Mouse (Mus musculus): ENCODE results near the gene Hscb. TPM values are rescaled to one million over a fixed set of nuclear protein-coding genes. Genes with fewer than 3 reads are reported as not detected.
"Not testable (repeated sequence)": the region's sequence is repeated elsewhere in the genome, so short reads cannot be mapped to it uniquely, and the experiment has no call there.

The Hscb gene
- 22.5 and 23.1 TPM in 2 replicates for polyA plus RNA-seq (2015; fragmentation: Nextera tagmentation; extraction: Ambion mirVana)

DNA sequence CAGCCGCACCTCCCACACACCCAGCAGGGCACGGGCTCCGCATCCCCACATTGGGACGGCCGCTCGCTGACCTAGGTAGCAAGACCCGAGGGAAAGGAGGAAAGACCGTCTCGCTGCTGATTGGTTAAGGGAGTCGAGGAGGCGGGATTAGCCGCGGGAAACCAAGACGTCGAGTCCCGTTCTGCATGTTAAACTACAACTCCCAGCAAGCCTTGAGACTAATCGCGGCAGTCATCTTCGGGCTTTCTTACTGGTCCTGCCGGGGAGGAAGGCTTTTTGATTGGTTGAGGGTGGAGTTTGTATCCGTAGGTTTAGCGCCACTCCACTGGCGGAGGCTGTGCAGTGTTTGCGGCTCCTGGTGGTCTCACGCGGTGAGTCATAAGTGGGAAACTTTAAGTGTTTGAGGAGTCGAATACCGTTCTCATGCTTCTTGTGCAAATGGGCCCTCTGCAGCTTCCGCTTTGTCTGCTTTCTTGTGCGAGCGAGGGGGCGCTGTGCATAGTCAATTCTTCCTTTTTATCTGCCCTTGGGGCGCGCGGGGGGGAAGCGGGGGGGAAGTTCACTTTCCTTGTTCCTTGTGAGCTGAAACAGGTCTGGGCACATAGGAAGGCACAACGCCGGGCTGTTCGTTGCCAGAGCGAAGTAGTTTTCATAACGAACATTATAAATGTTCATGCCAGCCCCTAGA lies at the start of gene Hscb, which contains the start of gene Chek2:
TSS of gene Hscb (minus strand) at position 100 of the 688 bp plus-strand sequence.
TSS of gene Chek2 (plus strand) at position 302 of the 688 bp plus-strand sequence.
- Histone ChIP-seq H3K4me3 (ENCODE audit: low read length) (peak within 1 kb of the TSS; percentile 84), H3K36me3 (ENCODE audit: control insufficient read depth, insufficient read depth) (0 out of 2 replicates have a peak, but pooled peaks cover 2% of the 10 kb centered on the region), H3K9me3 (replicated peaks; ENCODE audit: control insufficient read depth, low read length) (no peaks in the 10 kb centered on the region), H3K27me3 (ENCODE audit: control insufficient read depth, insufficient read depth, low read length) (no peaks in the 10 kb centered on the region), H3K9ac (ENCODE audit: low read length) (peak within 1 kb of the TSS; percentile 83), H3K4me2 (ENCODE audit: low read depth, low read length) (peak within 1 kb of the TSS; percentile 85), H3K27ac (ENCODE audit: low read length) (peak within 1 kb of the TSS; percentile 85), H3K4me1 (ENCODE audit: control insufficient read depth, insufficient read depth, low read length) (peaks cover 16% of the 10 kb centered on the region)
- peak; percentile 98 for ATAC-seq (replicated peaks; ENCODE audit: extremely low read depth, insufficient read depth, low FRiP score)
- under 1% methylated on average over 41 of the region's 41 CpGs for WGBS

DNA sequence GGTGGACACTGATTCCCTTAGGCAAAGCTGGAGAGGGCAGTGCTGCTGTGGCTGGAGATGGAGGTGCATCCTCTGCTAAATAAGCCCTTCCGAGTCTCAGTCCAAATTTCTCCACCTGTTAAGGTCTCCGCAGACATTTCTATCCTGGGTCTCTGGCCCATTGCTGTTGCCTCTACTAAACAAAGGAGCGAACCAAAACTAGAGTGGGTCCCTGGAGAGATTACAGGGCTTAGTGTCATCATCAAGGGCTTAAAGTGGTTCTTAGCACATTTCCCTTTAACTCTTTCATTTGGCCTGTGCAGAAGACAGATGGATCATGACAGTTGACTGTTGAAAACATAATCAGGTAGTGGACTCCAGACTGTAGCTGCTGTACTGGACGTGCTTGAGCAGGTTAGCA lies 49.0 kb upstream of the Hscb start:
- H3K4me1 ChIP-seq (ENCODE audit: control insufficient read depth, insufficient read depth, low read length), result no peaks in the 10 kb centered on the region
- WGBS, result 83% methylated on average over 4 of the region's 4 CpGs
- H3K27me3 ChIP-seq (ENCODE audit: control insufficient read depth, insufficient read depth, low read length), result no peaks in the 10 kb centered on the region
- no peak overlapping the region for H3K27ac ChIP-seq (ENCODE audit: low read length)
- H3K9me3 ChIP-seq (replicated peaks; ENCODE audit: control insufficient read depth, low read length), result no peaks in the 10 kb centered on the region
- H3K36me3 ChIP-seq (ENCODE audit: control insufficient read depth, insufficient read depth), result peaks cover 9% of the 10 kb centered on the region
- no peak for ATAC-seq (replicated peaks; ENCODE audit: extremely low read depth, insufficient read depth, low FRiP score)
- H3K9ac ChIP-seq (ENCODE audit: low read length), result no peak overlapping the region
- H3K4me3 ChIP-seq (ENCODE audit: low read length), result no peak overlapping the region
- H3K4me2 ChIP-seq (ENCODE audit: low read depth, low read length), result no peak overlapping the region

DNA sequence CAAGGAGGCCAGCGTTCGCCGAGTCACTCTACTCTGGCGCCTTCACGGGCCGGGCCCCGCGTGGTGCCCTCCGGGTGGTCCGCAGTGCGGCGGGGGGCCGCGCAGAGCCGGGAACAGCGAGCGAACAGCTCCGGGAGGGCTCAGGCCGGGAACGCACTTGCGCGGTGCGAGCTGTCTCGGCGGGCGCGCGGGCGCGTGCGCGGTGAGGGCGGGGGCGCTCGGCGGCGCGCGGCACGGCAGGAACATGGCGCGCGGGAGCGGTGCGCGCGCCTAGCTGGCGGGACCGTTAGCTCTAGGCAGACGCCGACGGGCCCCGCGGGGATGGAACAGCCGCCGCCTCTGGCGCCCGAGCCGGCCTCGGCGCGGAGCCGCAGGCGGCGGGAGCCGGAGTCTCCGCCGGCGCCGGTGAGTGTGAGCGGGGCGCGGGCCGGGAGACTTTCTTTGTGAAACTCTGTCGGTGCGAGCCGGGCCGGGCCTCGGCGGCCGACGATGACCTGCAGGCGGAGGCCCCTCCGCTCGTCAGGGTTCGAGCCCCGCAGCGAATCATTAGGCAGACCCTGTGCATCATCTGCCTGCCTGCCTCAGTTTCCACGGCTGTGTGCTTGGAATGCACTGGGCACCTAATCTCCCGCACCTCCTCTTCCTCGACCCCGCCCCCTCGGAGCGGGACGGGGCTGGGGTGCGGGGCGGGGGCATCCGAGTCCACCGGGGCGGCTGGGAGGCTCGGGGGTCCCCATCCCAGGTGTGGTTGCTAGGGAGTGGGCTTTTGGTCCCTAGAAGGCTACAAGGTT lies 40.2 kb upstream of the Hscb start, which contains the start of gene Ttc28:
TSS of gene Ttc28 (plus strand) at position 220 of the 791 bp plus-strand sequence.
- no peaks in the 10 kb centered on the region for H3K36me3 ChIP-seq (ENCODE audit: control insufficient read depth, insufficient read depth)
- H3K4me3 ChIP-seq (ENCODE audit: low read length), result peak within 1 kb of the TSS; percentile 94
- peaks cover 13% of the 10 kb centered on the region; the same call in 1 of the 2 replicates for H3K4me1 ChIP-seq (ENCODE audit: control insufficient read depth, insufficient read depth, low read length)
- H3K27me3 ChIP-seq (ENCODE audit: control insufficient read depth, insufficient read depth, low read length), result no peaks in the 10 kb centered on the region
- no peaks in the 10 kb centered on the region for H3K9me3 ChIP-seq (replicated peaks; ENCODE audit: control insufficient read depth, low read length)
- peak within 1 kb of the TSS; percentile 62 for H3K27ac ChIP-seq (ENCODE audit: low read length)
- WGBS, result under 1% methylated on average over 99 of the region's 101 CpGs
- ATAC-seq (replicated peaks; ENCODE audit: extremely low read depth, insufficient read depth, low FRiP score), result peak; percentile 88
- H3K9ac ChIP-seq (ENCODE audit: low read length), result peak within 1 kb of the TSS; percentile 95
- H3K4me2 ChIP-seq (ENCODE audit: low read depth, low read length), result peak within 1 kb of the TSS; percentile 91

DNA sequence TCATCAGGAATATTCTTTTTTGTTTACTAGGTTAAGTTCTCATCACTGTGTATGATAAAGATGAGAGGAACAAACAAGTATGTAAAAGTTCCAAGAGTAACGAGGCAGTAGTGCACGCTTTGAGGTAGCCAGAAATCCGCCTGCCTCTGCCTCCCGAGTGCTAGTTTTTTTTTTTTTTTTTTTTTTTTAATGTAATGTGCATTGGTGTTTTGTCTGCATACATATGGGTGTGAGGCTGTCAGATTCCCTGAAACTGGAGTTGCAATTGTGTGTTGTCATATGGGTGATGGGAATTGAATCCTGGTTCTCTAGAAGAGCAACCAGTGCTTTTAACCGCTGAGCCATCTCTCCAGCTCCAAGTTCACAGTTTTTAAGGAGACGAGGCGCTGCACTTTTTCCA lies 39.5 kb upstream of the Hscb start:
- no peaks in the 10 kb centered on the region for H3K36me3 ChIP-seq (ENCODE audit: control insufficient read depth, insufficient read depth)
- H3K9me3 ChIP-seq (replicated peaks; ENCODE audit: control insufficient read depth, low read length), result no peaks in the 10 kb centered on the region
- WGBS, result 62% methylated on average over 7 of the region's 7 CpGs
- peak overlapping the region; percentile 94 for H3K4me3 ChIP-seq (ENCODE audit: low read length)
- H3K4me1 ChIP-seq (ENCODE audit: control insufficient read depth, insufficient read depth, low read length), result peaks cover 15% of the 10 kb centered on the region; the same call in 1 of the 2 replicates
- H3K9ac ChIP-seq (ENCODE audit: low read length), result peak overlapping the region; percentile 95
- H3K4me2 ChIP-seq (ENCODE audit: low read depth, low read length), result peak overlapping the region; percentile 91
- H3K27me3 ChIP-seq (ENCODE audit: control insufficient read depth, insufficient read depth, low read length), result no peaks in the 10 kb centered on the region
- no peak for ATAC-seq (replicated peaks; ENCODE audit: extremely low read depth, insufficient read depth, low FRiP score)
- peak overlapping the region; percentile 46; the same call in 1 of the 2 replicates for H3K27ac ChIP-seq (ENCODE audit: low read length)

DNA sequence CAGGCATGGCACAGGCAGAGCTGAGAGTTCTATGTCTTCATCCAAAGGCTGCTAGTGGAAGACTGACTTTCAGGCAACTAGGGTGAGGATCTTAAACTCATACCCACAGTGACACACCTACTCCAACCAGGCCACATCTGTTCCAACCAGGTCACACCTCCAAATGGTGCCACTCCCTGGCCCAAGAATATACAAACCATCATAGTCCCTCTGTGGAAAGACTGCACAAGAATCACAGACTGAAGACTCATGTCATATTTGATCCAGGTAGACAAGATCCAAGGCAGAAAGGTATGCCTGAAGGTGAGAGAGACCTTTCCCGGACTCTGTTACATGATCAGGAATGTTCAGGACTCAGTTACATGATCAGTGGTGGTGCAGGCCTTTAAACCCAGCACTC lies 38.9 kb upstream of the Hscb start:
- ATAC-seq (replicated peaks; ENCODE audit: extremely low read depth, insufficient read depth, low FRiP score); H3K4me3 ChIP-seq (ENCODE audit: low read length); H3K9me3 ChIP-seq (replicated peaks; ENCODE audit: control insufficient read depth, low read length); H3K27ac ChIP-seq (ENCODE audit: low read length); H3K9ac ChIP-seq (ENCODE audit: low read length); H3K36me3 ChIP-seq (ENCODE audit: control insufficient read depth, insufficient read depth); H3K27me3 ChIP-seq (ENCODE audit: control insufficient read depth, insufficient read depth, low read length); H3K4me2 ChIP-seq (ENCODE audit: low read depth, low read length): not testable (repeated sequence)
- WGBS, result 100% methylated on average over 1 of the region's 1 CpGs
- H3K4me1 ChIP-seq (ENCODE audit: control insufficient read depth, insufficient read depth, low read length), result peaks cover 15% of the 10 kb centered on the region; the same call in 1 of the 2 replicates

DNA sequence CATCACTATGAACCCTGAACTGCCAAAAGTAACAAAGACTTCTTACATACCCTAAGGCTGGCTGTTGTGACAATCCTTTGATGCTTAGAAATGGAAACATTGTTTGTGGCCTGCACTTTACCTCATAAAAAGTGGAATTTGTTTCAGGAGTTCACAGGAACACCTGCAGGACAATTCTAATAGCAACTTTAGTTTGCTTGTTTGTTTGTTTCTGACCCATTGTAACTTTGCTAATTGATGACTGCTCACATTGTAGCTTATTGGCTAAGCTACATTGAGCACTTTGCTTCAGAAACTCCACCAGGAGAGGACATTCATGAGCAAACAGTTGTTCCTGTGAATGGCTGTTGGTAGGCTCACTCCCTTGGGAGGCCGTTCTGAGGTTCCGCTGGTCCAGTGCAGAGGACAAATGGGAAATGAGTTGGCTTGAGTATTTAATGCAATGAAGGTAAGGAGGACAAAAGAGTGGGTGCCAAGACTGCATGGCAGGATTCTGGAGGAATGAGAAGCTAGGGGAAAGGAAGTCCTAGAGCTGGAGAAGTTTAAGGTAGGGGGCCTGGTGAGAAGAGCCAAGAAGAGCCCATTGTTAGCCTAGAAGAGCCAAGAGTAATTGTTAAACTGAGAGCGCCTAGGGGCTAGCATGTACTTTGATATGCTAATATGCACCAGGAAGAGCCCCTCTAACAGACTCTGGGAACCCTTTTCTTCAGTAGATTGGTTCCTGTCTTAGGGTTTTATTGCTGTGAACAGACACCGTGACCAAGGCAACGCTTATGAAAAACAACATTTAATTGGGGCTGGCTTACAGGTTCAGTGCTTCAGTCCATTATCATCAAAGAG lies 38.3 kb upstream of the Hscb start:
- WGBS, result 92% methylated on average over 5 of the region's 5 CpGs
- H3K36me3 ChIP-seq (ENCODE audit: control insufficient read depth, insufficient read depth), result no peaks in the 10 kb centered on the region
- H3K9me3 ChIP-seq (replicated peaks; ENCODE audit: control insufficient read depth, low read length), result no peaks in the 10 kb centered on the region
- no peak overlapping the region for H3K27ac ChIP-seq (ENCODE audit: low read length)
- no peak overlapping the region for H3K4me2 ChIP-seq (ENCODE audit: low read depth, low read length)
- no peak overlapping the region for H3K9ac ChIP-seq (ENCODE audit: low read length)
- no peak for ATAC-seq (replicated peaks; ENCODE audit: extremely low read depth, insufficient read depth, low FRiP score)
- peaks cover 15% of the 10 kb centered on the region; the same call in 1 of the 2 replicates for H3K4me1 ChIP-seq (ENCODE audit: control insufficient read depth, insufficient read depth, low read length)
- H3K27me3 ChIP-seq (ENCODE audit: control insufficient read depth, insufficient read depth, low read length), result no peaks in the 10 kb centered on the region
- no peak overlapping the region for H3K4me3 ChIP-seq (ENCODE audit: low read length)

DNA sequence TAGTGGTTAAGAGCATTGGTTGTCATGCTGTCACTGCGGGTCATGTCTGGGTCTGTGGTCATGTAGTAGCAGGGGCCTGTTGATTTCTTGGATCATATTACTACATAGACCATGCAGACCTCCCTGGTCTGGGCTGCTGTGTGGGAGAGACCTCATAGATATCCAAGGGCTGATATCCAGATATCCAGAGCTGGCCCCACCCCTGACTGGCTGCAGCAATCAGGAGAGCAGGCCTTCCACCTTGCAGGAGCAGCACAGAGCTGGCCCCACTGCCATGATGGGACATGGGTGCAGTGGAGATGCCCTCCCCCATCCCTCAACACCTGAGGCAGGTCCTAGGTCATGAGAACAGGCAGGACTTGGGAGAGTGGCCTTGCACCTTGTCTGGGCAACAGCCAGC lies 35.7 kb upstream of the Hscb start:
- Histone ChIP-seq H3K27me3 (ENCODE audit: control insufficient read depth, insufficient read depth, low read length) (no peaks in the 10 kb centered on the region), H3K4me2 (ENCODE audit: low read depth, low read length) (no peak overlapping the region), H3K27ac (ENCODE audit: low read length) (no peak overlapping the region), H3K4me1 (ENCODE audit: control insufficient read depth, insufficient read depth, low read length) (peaks cover 10% of the 10 kb centered on the region; the same call in 1 of the 2 replicates), H3K9me3 (replicated peaks; ENCODE audit: control insufficient read depth, low read length) (no peaks in the 10 kb centered on the region), H3K9ac (ENCODE audit: low read length) (no peak overlapping the region), H3K4me3 (ENCODE audit: low read length) (no peak overlapping the region), H3K36me3 (ENCODE audit: control insufficient read depth, insufficient read depth) (no peaks in the 10 kb centered on the region)
- ATAC-seq (replicated peaks; ENCODE audit: extremely low read depth, insufficient read depth, low FRiP score), result no peak
- WGBS, result 93% methylated on average over 1 of the region's 1 CpGs

DNA sequence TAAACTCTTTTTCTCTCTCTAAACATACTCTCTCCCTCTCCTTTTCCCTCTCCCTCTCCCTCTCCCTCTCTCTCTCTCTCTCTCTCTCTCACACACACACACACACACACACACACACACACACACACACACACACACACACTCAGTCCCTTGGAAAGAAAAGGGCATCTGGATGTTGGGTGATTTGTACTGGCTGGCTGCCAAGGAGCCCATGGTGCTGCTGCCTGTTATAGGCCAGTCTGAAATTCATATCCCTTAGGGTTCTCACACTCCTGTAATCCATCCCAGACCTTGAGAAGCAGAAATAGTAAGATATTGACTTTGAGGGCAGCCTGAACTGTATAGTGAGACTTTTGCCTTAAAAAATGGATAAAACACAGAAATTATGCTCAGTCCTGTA lies 35.1 kb upstream of the Hscb start:
- H3K27ac ChIP-seq (ENCODE audit: low read length), result no peak overlapping the region
- no peaks in the 10 kb centered on the region for H3K27me3 ChIP-seq (ENCODE audit: control insufficient read depth, insufficient read depth, low read length)
- no peaks in the 10 kb centered on the region for H3K9me3 ChIP-seq (replicated peaks; ENCODE audit: control insufficient read depth, low read length)
- no peak overlapping the region for H3K4me3 ChIP-seq (ENCODE audit: low read length)
- H3K9ac ChIP-seq (ENCODE audit: low read length), result no peak overlapping the region
- no peaks in the 10 kb centered on the region for H3K36me3 ChIP-seq (ENCODE audit: control insufficient read depth, insufficient read depth)
- 0 out of 2 replicates have a peak, but pooled peaks have one; percentile 50 for ATAC-seq (replicated peaks; ENCODE audit: extremely low read depth, insufficient read depth, low FRiP score)
- H3K4me2 ChIP-seq (ENCODE audit: low read depth, low read length), result no peak overlapping the region
- H3K4me1 ChIP-seq (ENCODE audit: control insufficient read depth, insufficient read depth, low read length), result peaks cover 8% of the 10 kb centered on the region; the same call in 1 of the 2 replicates

Measured in heart, embryonic 16.5 days (tissue).